Mouse (Mus musculus) 416B (cell line): ENCODE measurements around the gene Fcf1.

Experiments
- DNase-seq: peaks from one replicate; pipeline ENCODE4 v3.0.0; 2011; ENCODE audit warnings: low read depth

Gene Fcf1

DNA sequence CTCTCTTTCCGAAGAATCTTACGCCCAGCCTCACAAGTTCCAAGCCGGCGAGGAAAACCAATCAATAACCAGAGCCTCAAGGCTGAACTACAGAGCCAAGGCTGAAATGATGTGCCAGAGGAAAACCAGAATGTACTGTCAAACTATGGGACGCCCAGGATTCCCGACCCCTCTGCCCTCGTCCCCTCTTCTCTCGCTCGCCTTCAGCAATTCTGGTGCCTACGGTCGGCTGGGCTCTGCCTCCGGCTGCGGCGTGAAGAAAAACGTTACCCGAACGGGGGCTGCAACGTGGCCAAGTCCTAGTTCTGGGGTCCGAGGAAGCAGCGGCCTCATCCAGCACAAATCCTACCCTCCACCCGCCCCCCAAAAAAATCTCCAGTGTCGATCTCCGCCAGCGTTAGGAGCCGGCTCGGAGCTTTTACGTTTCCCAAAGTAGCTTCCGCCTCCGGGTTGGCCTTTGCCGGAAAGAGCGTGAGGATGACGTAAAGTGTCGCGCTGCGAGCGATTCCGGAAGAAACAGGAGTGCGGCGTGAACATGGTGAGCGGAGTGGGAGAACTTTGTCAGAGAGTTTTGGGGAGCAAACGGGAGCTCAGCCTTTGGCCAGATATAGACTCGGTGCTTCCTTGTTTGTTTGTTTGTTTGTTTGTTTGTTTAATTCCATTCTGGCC lies at the start of gene Fcf1, which contains the start of gene Arel1:
Fcf1 (plus strand) TSS at position 470 of the 669 bp plus-strand sequence.
Arel1 (minus strand) TSS at position 473 of the 669 bp plus-strand sequence.
- DNase-seq, result peak; percentile 95

DNA sequence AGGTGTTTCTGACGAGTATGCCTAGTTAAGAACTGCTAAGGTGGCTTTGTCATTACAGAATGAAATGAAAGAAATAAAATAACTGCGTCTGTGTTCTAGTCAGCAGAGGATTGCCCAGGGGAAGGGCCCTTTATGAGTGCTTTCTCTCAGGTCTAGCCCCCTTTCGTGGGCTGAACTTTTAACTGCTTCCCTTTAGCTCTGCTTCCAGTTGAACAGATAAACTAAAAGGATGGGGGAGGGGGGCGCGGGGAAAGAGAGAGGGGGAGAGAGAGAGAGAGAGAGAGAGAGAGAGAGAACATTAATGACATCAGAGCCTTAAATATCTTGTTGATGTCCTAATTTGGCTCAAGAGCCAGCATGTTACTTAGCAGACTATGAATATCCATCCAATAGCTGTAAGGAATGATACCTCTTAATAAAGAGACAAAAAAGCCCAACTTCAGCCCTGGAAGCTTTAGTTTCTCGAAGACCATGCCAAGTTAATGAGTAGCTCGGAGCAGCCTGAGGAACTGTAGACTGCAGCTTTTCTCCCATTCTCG lies 48.7 kb upstream of the Fcf1 start:
- no peak for DNase-seq

DNA sequence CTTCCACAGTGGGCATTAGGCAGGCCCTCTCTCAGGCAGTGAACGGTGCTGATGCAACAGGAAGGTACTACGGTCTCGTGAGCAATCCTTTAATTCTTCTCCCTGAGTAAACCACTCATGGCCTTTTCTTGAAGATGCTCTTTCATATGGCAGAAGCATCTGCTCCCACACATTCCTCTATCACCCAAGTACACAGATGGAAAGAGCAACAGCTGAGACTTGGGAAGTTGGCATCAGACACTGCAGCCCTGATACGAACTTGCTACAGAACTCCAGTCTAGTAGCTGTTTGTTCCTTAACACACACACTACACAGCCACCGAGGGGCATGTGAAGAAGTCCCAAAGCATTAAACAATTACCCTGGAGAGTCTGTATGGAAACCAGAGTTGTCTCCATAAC lies 46.4 kb upstream of the Fcf1 start:
- DNase-seq, result no peak

- peak; percentile 93 for DNase-seq
Measured at GRCm38 (mm10) chr12:84926542-84926941, 44.2 kb upstream of the Fcf1 start.

DNA sequence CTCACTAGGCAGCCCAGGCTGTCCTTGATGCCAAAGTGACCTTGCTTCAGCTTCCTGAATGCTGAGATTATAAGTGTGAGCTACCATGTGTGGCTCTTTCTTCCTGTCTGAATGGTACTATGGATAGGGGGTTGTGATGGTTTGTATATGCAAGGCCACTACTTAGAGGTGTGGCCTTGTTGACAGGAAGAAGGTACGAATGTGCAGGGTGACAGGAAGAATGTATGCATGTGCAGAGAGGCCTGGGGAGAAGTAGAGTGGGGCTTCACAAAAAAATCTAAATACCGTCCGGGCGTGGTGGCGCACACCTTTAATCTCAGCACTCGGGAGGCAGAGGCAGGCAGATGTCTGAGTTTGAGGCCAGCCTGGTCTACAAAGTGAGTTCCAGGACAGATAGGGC lies 38.5 kb upstream of the Fcf1 start:
- no peak for DNase-seq

DNA sequence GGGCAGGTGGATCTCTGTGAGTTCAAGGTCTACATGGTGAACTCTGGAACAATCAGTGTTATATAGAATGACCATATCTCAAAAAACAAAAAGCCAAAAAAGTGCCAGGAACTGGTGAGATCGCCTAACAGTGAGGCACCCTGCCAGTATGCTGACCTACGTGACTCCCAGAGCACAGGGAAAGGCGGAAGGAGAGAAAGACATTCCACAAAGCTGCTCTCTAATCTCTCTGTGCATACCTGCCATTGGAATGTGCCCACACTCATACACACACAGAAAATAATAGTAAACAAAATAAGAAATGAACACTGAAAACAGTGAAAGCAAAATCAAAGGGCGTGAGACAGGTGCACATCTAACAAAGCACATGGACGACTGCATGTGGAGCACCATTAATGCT lies 35.4 kb upstream of the Fcf1 start:
- DNase-seq, result no peak

DNA sequence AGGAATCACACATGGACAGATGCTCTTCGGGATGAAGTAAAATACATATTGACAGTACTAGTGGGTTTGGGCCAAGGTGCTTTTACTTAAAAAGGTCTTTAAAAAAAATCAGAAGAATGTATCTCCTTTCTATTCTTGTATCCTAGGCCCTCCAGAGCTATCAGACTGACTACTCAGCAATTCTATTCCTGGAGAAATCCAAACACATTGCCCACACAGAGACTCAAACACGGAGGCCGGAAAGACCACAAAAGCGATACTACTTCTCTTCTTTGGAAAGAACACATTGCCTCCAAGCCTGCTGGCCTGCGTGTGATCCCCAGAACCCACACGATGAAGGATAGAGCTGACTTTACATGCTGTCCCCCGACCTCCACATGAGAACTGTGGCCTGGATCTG lies 31.6 kb upstream of the Fcf1 start:
- DNase-seq, result no peak

DNA sequence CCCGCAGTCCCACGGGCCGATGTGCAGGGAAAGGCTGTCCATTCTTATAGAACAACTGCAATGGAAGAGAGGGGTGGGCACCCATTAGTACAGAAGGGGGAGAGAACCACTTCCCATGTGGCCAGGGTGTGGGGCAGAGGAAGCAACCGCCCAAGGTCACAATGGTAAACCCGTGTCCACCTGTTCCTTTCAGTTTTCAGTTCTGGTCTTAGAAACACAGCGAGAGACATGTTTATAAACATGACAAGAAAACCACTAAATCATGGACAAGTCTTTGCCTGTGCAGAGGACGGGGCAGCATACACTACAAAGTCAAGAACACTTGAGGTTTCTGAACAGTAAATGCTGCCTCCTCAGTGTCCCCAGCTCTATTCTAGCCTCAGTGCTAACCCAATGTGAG lies 30.4 kb upstream of the Fcf1 start:
- DNase-seq, result no peak

GRCm38 (mm10) chr12:84941717-84942116 lies 29.0 kb upstream of the Fcf1 start:
- DNase-seq, result no peak

- DNase-seq, result no peak
Measured at GRCm38 (mm10) chr12:84943006-84943952, 27.4 kb upstream of the Fcf1 start.

DNA sequence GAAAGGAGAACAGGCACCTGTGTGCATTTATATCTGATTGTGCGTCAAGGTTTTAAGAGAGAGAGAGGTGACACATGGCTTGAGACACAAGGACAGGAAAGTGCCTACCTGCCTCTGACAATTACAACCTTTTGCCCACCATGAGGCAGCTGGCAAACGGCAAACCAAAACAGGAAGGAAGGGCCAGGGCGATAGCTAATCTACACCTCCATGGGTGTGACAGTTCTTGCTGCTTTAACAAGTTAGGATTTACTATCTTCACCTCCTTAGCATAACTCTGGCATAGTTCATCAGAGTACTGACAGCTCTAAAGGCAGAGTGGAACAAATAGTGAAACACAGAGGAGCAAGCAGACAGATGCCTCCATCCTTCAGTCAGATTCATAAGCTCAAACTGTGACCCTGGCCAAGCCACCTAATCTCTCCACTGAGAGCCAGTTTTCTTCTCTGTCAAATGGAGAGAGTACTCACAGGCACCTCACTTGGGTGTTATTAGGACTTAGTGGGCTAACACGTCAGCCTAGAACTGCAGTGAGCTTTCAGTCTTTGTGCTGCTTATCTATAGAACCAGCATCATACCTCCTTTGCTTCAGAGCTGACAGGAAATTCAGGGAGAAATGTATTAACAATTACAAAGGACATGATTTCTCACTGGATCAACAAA lies 26.4 kb upstream of the Fcf1 start:
- no peak for DNase-seq

DNA sequence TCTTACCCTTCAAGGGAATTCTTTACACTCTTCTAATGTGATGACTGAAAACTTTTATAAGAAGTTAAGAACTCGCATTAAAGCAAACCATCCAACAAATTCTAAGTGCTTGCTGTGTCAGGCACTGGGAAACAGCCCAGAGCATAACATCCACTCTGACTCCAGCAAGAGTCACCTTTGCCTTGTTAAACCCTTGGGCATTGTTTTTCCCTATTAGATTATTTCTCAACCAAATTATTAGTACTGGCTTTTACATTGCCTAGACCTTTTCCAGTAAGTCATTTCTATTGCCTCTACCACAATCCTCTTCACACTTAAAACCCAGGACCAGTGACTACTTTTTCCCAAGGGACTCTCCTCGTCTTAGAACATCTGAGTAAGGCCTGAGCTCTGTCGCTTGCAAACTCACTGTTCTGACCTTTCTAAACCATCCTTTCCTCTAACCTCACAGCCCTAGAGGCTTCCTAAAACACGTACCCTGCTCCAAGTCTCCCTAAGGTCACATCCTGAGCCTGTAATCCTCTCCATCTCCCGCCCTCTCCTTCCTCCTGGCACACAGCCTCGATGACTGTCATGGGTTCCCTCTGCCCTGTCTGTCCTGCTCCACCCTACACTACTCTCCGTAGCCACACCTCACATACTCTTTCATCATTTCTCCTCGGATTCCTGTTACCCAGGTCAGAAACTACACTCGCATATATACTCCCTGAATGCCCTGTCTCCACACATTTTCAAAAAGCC lies 25.7 kb upstream of the Fcf1 start:
- DNase-seq, result no peak

DNA sequence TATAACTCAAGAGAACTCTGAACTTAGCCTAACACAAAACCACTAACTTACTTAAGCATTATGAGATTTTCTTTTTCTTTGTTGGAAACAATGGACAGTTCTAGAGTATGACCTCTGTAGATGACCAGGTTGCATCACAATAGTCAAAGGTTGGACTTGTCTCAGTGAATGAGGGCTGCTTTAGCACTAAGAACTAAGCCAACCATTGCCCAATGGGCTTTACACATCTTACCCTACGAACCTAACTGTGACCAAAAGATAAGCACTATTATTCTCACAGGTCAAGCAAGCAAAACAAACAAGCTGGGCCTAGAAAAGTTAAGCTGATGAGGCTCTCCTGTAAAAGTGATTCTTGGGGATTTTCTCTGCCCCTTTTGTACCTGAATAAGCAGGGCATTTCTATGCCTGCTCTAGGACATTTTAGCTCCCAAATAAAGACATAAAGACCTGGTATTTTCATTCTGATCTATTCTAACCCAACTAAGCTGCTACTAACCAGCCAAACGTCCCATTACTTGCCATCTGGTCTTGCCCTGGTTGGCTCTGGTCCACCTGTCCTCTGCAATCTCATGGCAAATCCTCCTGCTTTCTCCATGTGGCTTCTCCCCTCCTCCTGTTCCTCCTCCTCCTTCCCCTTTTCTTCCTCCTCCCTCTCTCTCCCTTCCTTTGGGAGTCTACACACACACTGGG lies 22.7 kb upstream of the Fcf1 start:
- DNase-seq, result no peak

GRCm38 (mm10) chr12:84948584-84949285 lies 22.0 kb upstream of the Fcf1 start:
- no peak for DNase-seq

DNA sequence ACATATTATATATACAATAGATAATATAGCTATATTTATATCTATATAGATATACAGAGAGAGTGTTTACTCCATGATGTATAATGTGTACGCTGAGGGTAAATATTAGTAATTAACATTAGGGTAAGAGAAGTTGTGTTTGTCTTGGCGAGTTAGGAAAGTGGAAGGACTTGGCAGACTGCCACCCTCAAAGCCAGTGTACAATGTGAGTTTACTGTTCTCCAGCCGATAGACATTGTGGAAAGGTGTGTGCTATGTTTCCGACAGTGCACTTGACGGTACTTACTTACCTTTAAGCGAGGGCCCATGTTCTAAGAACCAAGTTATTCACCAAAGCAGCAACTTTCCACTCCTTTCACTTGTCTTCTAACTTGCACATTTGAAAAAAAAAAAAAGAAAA lies 19.9 kb upstream of the Fcf1 start:
- DNase-seq, result no peak

DNA sequence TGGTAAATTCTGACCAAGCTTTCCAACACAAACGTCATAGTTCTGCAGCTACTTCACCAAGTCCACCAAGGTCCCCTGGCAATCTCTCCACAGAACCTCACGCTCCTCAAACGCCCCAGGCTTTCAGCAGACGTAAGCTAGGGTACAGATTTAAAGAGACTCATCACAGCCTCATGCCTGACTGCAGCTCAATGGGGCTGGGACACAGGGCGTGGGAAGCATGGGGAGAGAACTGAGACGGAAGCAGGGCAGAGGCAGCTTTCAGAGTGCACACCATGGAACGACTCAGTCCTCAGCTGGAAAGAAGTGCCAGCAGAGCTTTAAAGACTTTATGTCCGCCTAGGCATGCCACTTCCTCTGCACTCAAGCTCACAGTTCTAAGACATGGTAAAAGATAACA lies 19.2 kb upstream of the Fcf1 start:
- DNase-seq, result no peak

- DNase-seq, result no peak
Measured at GRCm38 (mm10) chr12:84952351-84952750, 18.3 kb upstream of the Fcf1 start.

DNA sequence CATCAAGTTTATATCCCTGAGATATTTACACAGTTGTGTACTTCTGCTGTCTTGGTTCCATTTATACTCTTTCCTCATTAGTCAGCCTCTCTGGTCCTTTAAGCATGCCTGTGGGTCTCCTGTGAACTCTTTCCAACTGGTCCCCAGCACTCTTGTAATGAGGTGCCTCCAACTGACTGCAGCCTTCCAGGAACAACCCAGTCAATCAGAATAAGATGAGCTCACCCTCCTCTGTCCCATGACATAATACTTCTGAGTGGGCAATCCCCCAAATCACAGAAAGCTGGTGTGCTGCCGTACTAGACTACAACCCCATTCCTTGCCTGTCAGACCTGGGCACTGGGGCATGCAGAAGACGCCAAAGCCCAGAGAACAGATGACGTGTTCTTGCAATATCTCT lies 14.4 kb upstream of the Fcf1 start:
- DNase-seq, result no peak

GRCm38 (mm10) chr12:84958794-84959356 lies 11.8 kb upstream of the Fcf1 start:
- DNase-seq, result peak; percentile 6

DNA sequence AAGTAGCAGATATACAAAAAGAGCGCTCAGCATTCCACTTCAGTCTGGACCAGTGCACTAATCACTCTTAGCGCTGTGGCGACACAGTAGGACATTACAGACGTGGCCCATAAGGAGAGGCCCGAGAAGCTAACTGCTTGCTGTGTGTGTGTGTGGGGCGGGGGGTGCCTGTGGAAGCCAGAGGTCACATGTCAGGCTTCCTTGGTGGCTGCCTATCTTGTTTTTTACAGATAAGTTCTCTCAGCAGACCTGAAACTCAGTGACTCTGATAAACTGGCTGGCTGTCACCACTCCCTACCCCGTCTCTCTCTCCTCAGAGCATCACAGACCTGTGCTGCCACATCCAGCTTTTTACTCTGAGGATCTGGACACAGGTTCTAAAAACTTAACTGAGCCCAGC lies 8.1 kb upstream of the Fcf1 start:
- DNase-seq, result no peak
